Mouse (Mus musculus) heart, postnatal 4 days (tissue): Measurements from ENCODE around the gene F2rl1. TPM values are rescaled to one million over a fixed set of nuclear protein-coding genes. Genes with fewer than 3 reads are reported as not detected.

Experiments
- DNase-seq: peaks from one replicate; pipeline ENCODE4 v3.0.0; 2021
- total RNA-seq, 2 experiments: library from RNA; stranded (reverse); gene quantifications; 2 replicates each; pipeline ENCODE4 v1.2.3; 2021

F2rl1 gene
- 1 to 10 TPM; 2.5 to 2.7 TPM for total RNA-seq

DNA sequence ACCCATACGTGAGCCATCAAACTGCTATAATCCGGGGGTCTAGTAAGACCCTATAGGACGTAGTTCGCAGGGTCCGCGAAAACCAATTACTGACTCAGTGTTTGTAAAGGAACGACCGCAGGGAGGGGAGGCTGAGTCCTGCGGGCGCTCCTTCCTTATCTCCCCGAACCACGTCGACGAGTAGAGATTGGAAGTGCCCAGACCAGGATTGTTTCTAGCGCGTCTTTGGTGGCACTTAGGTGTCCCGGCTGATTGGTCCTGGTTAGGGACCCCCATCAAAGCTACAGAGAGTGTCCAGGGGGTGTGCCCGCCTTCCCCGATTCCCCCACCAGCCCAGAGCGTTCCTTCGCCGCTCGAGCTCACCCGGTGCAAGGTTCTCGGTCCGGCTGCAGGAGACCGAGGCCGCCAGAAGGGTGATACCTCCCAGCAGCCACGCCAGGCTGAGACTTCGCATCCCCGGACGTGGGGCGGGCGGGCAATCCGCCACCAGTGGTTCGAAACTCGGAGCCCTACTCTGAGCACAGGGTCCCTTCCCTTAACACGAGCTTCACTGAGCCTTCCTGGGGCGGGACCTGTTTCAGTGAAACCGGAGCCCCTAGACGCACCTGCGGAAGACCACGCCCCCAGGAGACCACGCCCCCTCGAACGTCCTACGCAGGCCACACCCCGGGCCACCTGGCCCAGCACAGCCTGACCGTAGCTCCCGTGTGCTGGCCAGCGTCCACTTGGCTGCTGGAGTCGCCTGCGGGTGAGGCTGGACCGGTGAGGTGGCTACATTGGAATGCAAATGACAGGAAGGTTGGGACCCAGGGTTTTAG is at the start of gene F2rl1:
Gene F2rl1, minus strand, starts transcription at position 554 of the 818 bp plus-strand sequence.
- peak; percentile 66 for DNase-seq

GRCm38 (mm10) chr13:95570877-95571276 is 45.9 kb upstream of the F2rl1 start:
- no peak for DNase-seq

GRCm38 (mm10) chr13:95569326-95569725 is 44.3 kb upstream of the F2rl1 start:
- DNase-seq = no peak

GRCm38 (mm10) chr13:95568336-95568735 is 43.3 kb upstream of the F2rl1 start:
- no peak for DNase-seq

DNA sequence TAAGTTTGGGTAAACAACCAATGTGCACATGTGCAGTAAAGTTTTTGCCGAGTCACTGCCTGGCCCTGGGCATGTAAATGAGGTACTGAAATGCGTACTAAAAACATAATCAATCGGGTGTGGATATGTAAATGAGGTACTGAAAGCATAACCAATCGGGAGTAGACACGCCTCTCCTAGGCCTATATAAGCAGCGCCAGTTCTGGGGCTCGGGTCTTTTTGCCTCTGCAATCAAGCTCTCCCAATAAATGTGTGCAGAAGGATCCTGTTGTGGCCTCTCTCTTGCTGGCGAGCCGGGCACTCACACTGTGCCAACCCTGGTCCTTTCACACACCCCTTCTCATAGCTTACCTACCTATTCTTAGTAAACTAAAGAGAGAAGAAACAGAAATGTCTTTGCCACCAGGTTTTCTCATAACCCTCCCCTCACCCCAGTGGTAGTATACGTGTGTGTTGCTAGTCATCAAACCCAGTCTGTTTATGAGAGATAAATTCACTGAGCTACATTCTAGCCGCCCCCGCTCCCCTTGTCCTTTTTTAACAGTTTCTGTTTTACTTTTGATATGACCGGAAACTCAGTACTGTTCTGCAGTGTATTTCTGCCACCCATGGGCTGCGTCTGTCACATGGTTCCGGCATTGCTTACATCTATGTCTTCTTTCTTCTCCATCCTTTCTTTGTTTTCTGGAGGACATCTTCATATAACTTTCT is 42.0 kb upstream of the F2rl1 start:
- no peak for DNase-seq

GRCm38 (mm10) chr13:95563693-95564092 is 38.7 kb upstream of the F2rl1 start:
- peak; percentile 88 for DNase-seq

DNA sequence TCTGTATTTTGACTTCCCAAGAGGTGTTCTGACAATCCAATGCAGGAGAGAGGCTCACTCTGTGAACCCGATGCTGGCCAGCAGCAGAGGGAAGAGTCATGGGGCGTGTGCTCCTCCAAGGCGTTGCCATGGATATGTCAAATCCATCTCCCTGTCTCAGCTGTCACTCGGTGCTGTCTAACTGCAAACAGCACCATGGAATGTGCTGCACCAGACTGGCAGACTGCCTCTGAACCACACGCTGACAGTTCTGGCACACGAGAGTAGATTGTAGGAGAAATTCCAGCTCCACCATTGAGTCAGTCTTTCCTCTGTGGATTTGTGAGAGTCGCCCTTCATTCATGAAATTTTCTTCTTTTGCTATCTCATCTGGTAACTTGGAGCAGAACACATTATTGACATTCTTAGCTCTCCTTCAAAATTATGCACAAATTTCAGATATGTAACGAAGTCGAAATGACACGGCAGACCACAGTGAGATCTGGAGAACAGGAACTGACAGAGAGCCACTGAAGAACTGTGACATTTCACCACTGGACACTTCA is 38.1 kb upstream of the F2rl1 start:
- DNase-seq = peak; percentile 17

- DNase-seq = no peak
Measured at GRCm38 (mm10) chr13:95557326-95557725, 32.3 kb upstream of the F2rl1 start.

GRCm38 (mm10) chr13:95553885-95554492 is 29.0 kb upstream of the F2rl1 start:
- DNase-seq = no peak

DNA sequence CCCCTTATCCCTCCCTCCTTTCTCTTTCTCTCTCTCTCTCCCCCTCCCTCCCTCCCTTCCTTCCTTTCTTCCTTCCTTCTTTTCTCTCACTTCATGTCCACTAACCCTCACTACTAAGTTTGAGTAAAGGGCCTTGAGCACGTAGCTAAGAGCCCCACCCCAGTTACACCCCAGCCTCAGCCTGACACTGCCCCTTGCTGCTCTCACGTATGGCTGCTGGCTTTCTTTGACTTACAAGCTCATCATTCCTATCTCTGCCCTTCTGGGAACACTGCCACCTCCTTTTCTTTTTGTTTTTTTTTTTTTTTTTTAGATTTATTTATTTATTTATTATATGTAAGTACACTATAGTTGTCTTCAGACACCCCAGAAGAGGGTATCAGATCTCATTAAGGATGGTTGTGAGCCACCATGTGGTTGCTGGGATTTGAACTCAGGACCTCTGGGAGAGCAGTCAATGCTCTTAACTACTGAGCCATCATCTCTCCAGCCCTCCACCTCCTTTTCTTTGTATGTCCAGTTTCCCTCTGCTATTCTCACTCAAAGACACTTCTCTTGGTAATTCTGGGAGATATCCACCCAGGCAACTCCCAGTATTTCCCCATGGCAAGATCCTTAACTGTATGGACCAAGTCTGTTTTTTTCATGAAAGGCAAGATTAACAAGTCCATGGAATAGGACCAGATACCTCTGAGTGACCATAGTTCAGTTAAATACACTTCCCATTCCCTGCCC is 25.8 kb upstream of the F2rl1 start:
- DNase-seq = no peak

GRCm38 (mm10) chr13:95549421-95549820 is 24.4 kb upstream of the F2rl1 start:
- no peak for DNase-seq

DNA sequence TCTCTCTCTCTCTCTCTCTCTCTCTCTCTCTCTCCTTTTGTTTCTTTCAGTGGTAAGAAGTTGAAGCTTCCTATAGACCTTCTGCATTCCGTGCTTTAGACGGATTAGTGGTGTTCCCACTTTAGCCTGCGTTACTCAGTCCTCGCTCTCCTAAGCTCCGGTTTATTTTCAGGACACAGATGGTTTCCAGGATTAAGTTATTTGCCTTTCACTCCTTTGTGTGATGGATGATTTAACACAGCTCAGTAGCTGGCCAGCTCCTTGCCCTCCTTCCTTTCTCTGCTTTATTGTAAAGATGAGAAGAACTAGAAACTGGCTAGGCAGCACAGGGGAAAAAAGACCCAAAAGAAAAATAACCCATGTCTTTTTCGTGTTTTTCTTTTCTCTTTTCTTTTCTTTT is 23.8 kb upstream of the F2rl1 start:
- DNase-seq = no peak

DNA sequence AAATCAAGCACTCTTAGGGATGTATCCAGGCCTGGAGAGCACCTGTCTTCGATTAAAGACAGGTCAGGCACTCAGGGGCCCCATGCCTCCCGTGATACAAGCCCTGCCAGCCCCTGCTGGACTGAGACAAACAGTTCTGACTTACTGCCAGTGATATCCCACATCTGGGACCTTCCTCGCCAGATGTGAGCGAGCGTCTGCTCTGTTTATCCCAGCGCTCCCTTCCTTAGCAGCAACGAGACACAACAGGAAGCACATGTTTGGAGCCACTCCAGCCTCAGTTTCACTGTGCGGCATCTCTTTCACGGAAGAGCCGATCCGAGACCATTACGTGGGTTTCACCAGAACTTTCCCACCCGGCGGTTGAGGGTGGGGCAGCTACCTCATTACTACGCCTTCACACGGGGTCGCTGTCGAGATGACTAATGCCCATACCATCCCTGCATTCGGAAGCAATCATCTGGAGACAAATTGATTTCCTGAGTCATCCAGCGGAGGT is 23.3 kb upstream of the F2rl1 start:
- peak; percentile 60 for DNase-seq

- no peak for DNase-seq
Measured at GRCm38 (mm10) chr13:95547090-95547611, 22.1 kb upstream of the F2rl1 start.

GRCm38 (mm10) chr13:95546251-95546650 is 21.2 kb upstream of the F2rl1 start:
- DNase-seq = no peak

DNA sequence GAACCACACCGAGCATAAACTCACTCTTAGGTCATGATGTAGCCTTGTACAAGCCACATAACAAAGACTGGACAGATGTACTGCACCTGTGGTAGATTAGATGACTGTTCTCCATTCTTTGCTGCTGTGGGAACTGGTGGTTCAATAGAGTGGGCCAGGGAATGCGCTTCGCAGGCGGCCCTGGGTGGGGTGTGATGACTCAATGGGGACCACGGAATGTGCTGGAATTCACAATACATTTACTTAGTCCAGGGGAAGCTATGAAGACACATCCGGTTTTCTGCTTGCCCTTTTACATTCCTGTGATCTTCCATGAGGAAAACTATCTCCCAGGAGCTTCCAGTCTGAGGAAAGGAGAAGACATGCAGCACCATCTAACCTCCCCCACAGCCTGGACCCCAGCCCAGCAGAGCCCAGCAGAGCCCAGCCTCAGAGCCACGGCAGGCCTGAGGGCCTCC is 20.7 kb upstream of the F2rl1 start:
- peak; percentile 37 for DNase-seq

DNA sequence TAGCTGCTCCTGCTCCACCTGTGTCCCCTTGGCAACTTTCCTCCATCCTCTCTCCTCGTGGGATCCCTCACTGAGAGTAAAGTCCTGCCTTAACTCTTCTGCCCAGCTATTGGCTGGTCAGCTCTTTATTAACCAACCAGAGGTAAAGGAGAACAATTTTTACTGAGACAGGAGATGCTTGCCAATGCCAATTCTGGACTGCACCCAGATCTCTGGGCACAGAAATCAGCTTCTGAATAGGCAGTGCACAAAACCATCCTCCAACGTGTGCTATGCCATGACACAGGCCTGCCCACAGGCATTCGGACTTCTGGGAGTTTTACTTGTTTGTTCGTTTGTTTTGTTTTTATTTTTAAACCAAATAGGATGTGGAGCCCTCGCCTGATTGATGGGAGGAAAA is 13.0 kb upstream of the F2rl1 start:
- DNase-seq = no peak

- no peak for DNase-seq
Measured at GRCm38 (mm10) chr13:95536117-95536493, 11.1 kb upstream of the F2rl1 start.

DNA sequence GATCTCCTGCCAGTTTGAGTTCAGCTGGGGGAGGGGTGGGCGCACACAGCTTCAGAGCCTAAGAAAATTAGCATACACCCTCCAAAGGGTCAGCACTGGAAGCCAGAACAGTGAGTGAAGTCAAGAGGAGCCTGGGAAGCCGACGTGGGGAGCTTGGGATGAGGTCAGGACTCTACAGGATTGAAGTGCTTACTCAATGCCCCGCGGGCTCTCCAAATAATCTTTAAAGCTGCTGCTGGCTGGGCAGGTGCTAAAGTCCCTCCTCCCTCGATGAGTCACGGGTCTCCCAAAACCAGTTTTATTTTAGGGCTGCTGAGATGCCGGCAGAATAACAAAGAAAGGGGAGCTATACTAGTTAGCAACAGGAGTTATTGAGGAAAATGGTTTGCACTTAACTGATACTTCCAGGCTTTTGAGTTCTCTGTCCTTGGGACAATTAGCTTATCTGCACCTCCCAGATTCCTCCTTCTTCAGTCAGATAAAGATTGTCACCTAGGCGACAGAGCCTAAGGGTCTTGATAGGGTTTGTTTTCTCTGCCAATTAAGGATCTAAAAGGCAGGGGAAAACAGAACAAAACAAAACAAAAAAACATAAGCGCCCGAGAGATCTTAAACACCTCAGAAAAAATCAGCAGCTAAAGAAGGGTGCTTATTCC is 10.6 kb upstream of the F2rl1 start:
- DNase-seq = no peak

DNA sequence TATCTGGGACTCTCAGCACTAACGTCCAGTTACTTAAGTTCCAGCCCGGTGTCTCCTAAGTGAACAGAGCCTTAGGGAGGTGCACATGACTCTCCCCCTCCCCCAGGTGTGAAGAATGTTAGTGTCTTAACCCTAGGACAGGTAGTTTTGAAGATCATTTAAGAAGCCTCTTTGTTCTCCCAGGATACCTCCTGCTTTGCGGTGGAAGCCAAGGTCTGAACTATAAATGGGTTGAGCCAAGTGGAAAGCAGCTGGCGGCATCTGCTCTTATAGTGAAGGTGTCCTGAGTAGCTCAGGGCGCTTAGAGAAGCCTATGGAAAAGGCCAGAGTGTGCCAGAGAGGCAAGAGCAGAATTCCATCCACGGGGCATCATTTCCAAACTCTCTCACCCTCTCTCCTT is 10.0 kb upstream of the F2rl1 start:
- DNase-seq = peak; percentile 26

GRCm38 (mm10) chr13:95534131-95534561 is 9.1 kb upstream of the F2rl1 start:
- no peak for DNase-seq
